Mouse (Mus musculus) heart, postnatal 4 days (tissue): ENCODE measurements around the gene Gm2000. TPM values are rescaled to one million over a fixed set of nuclear protein-coding genes. Genes with fewer than 3 reads are reported as not detected.
"Not testable (repeated sequence)": the region's sequence is repeated elsewhere in the genome, so short reads cannot be mapped to it uniquely, and the experiment has no call there.

ENCODE experiments used
- DNase-seq: peaks from one replicate; pipeline ENCODE4 v3.0.0; 2021
- total RNA-seq, 2 experiments: library from RNA; stranded (reverse); gene quantifications; 2 replicates each; pipeline ENCODE4 v1.2.3; 2021

Gm2000 gene
- 100 to 1,000 TPM; 618 to 681 TPM for total RNA-seq

GRCm38 (mm10) chr1:156365740-156366139, at the start of gene Gm2000:
Gene Gm2000 (plus strand): TSS chr1:156366040.
- no peak for DNase-seq

GRCm38 (mm10) chr1:156323126-156323525, 42.7 kb upstream of the Gm2000 start:
- DNase-seq: no peak

DNA sequence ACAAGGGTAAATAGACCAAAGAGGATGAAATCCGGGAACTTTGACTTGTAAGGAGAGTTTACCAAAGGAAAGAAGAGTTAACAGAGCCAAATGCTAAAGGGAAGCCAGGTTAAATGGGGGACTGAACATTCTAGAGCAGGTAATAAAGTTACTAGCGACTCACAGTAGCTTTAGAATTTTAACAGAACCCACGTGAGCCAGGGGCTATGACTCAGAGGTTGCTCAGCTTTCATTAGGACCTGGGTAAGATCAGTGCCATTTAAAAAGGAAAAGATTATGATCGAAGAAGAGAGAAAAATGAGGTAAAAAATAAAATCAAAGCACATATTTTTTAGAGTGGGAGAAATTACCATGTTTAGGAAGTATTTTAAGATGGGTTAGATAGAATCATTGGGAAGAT, 25.0 kb upstream of the Gm2000 start:
- DNase-seq: no peak

DNA sequence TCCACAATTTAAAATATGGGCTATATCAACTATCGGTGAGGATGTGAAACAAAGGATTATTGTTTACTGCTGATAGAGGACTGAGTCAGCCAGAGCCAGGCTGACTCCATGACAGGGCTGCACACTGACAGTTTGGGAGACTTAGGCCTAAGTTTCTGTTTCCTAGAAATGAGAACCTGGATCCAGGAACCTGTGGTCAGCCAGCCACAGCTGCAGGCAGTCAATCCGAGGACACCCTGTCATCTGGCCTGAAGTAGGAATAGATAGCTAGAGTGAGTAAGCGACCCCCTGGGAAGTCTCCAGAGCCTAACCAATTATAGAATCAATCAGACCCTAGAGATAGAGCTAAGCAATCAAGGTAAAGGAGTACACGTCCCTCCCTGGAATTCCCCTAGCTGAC, 21.4 kb upstream of the Gm2000 start:
- DNase-seq: no peak

GRCm38 (mm10) chr1:156345633-156346032, 20.2 kb upstream of the Gm2000 start:
- no peak for DNase-seq

DNA sequence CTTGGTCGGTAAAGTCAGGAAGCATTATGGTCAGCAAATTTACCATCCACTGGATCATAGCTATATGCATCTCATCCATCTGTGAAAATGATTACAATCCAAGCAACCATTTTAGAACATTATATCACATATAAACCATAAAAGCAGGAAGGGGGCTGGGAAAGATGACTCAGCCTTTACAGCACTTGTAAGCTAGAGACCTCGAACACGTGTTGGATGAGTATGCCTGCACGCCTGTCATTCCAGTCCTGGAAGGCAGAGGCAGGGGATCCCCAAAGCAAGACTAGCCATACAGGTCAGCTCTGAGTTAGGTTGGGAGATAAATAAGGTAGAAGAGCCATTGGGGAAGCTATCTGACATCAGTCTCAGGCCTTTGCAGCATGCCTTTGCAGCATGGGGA, 16.8 kb upstream of the Gm2000 start:
- DNase-seq: no peak

GRCm38 (mm10) chr1:156350441-156350840, 15.4 kb upstream of the Gm2000 start:
- DNase-seq: no peak

- DNase-seq: no peak
Observed at GRCm38 (mm10) chr1:156352466-156352865, 13.4 kb upstream of the Gm2000 start.

DNA sequence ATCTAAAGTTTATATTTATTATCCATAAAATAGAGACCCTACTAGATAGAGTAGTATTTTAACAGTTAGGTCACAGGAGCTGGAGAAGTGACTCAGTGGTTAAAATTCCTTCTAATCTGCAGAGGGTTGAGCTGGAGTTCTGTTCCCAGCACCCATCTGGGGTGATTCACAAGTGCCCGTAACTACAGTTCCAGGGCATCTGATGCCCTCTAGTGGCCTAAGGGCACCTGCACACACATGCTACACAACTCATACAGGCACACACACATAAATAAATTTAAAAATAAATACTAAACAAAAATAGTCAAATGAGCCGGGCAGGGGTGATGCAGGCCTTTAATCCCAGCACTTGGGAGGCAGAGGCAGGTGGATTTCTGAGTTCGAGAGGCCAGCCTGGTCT, 15.4 kb downstream of the Gm2000 start:
- no peak for DNase-seq

GRCm38 (mm10) chr1:156386232-156386631, 20.4 kb downstream of the Gm2000 start:
- no peak for DNase-seq

GRCm38 (mm10) chr1:156386880-156387279, 21.0 kb downstream of the Gm2000 start:
- no peak for DNase-seq

GRCm38 (mm10) chr1:156393148-156393547, 27.3 kb downstream of the Gm2000 start:
- DNase-seq: no peak

DNA sequence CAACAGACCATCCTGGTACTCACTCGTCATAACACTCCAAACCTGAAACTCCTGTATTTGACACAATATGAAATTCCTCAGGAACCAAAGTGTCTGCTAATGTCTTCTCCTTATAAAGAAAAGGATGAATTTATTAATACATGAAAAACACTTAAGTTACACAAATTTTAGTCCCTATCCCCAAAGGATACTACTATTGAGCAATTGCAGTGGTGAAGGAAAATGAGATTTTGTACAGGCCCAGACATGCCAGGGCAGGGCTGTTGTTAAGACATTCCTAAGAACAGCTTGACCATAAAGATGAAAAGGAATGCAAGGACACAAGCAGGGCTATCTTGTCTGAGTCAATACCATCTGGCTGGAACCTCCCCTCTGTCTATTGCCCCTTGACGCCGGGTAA, 34.3 kb downstream of the Gm2000 start:
- not testable (repeated sequence) for DNase-seq

GRCm38 (mm10) chr1:156402491-156402890, 36.7 kb downstream of the Gm2000 start:
- no peak for DNase-seq

- DNase-seq: no peak
Observed at GRCm38 (mm10) chr1:156403251-156403650, 37.4 kb downstream of the Gm2000 start.

DNA sequence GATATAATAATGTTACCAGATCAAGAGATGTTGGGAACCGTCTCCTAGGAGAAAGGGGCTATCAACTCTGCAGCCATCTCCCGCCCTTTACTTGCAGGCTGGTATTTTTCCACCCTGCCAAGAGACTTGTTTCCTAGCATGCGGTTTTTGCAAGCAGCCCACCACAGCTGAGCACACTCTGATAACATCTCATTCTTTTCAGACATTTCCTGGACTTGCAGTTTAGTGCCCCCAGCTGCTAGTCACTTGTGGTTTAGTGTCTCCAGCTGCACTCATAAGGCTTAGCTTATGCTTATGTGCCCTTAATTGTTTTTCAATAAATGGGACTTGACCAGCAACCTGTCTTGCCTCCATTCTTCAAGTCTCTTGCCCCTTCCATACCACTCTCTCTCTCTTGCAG, 42.2 kb downstream of the Gm2000 start:
- no peak for DNase-seq

GRCm38 (mm10) chr1:156408521-156408920, 42.7 kb downstream of the Gm2000 start:
- no peak for DNase-seq

Other genes starting within 250 kb of the Gm2000 start
- under 1 TPM; 0.81 to 0.88 TPM for gene Fam163a, start 161.0 kb upstream of the Gm2000 start, total RNA-seq
- gene Tdrd5, start 62.4 kb upstream of the Gm2000 start, total RNA-seq: under 1 TPM in 1 of 2 experiments, not detected in 1; 0.10 TPM
- under 1 TPM in 1 of 2 experiments, not detected in 1; 0.23 TPM for gene Nphs2, start 55.3 kb upstream of the Gm2000 start, total RNA-seq
- gene Axdnd1, start 55.1 kb downstream of the Gm2000 start, total RNA-seq: under 1 TPM in 1 of 2 experiments, not detected in 1; 0.12 TPM
- 10 to 100 TPM; 32.4 to 34.9 TPM for gene Soat1, start 108.3 kb downstream of the Gm2000 start, total RNA-seq
- gene Gm10031, start 158.0 kb downstream of the Gm2000 start, total RNA-seq: 10 to 100 TPM; 43.1 to 47.8 TPM
- 10 to 100 TPM; 24.0 to 26.1 TPM for gene Abl2, start 192.7 kb downstream of the Gm2000 start, total RNA-seq